Mouse (Mus musculus) natural killer cell, adult 2 months (primary cell): Measurements from ENCODE around the gene Sepsecs.

Source experiments
- DNase-seq, 2 experiments: peaks; one replicate each; pipeline ENCODE4 v3.0.0; 2022; ENCODE audit warnings: low spot score in 2 of 2

The Sepsecs gene

GRCm38 (mm10) chr5:52610306-52610705 is 59.2 kb downstream of the Sepsecs start:
- DNase-seq = no peak

GRCm38 (mm10) chr5:52609672-52610071 is 59.8 kb downstream of the Sepsecs start:
- no peak for DNase-seq

- DNase-seq = no peak
Measured at GRCm38 (mm10) chr5:52604582-52605041, 64.9 kb downstream of the Sepsecs start.

- no peak for DNase-seq
Measured at GRCm38 (mm10) chr5:52590612-52591011, 78.9 kb downstream of the Sepsecs start.
